Mouse (Mus musculus) lung, postnatal 10 days (tissue): Measurements from ENCODE around the gene Copz1.
"Not testable (repeated sequence)": the region's sequence is repeated elsewhere in the genome, so short reads cannot be mapped to it uniquely, and the experiment has no call there.

Source experiments
- DNase-seq: peaks from one replicate; pipeline ENCODE4 v3.0.0; 2021

Copz1 gene

GRCm38 (mm10) chr15:103253352-103253751, 19.2 kb upstream of the Copz1 start:
- no peak for DNase-seq

GRCm38 (mm10) chr15:103255169-103255568, 17.3 kb upstream of the Copz1 start:
- DNase-seq = peak; percentile 71

- DNase-seq = no peak
Measured at GRCm38 (mm10) chr15:103256210-103256986, 16.1 kb upstream of the Copz1 start.

- DNase-seq = peak; percentile 89
Measured at GRCm38 (mm10) chr15:103257790-103258728, 14.5 kb upstream of the Copz1 start, which contains the start of gene Nfe2. Gene Nfe2, minus strand, starts transcription at chr15:103258403.

- no peak for DNase-seq
Measured at GRCm38 (mm10) chr15:103259162-103259561, 13.4 kb upstream of the Copz1 start.

GRCm38 (mm10) chr15:103259989-103260388, 12.5 kb upstream of the Copz1 start:
- DNase-seq = no peak

- no peak for DNase-seq
Measured at GRCm38 (mm10) chr15:103264794-103265193, 7.7 kb upstream of the Copz1 start.

GRCm38 (mm10) chr15:103268903-103269302, 3.6 kb upstream of the Copz1 start:
- no peak for DNase-seq

GRCm38 (mm10) chr15:103275943-103276342, 3.4 kb downstream of the Copz1 start:
- not testable (repeated sequence) for DNase-seq

- DNase-seq = no peak
Measured at GRCm38 (mm10) chr15:103277949-103278348, 5.4 kb downstream of the Copz1 start.

GRCm38 (mm10) chr15:103279750-103280149, 7.2 kb downstream of the Copz1 start:
- peak; percentile 44 for DNase-seq

- DNase-seq = peak; percentile 69
Measured at GRCm38 (mm10) chr15:103280817-103281464, 8.4 kb downstream of the Copz1 start.

GRCm38 (mm10) chr15:103281465-103282205, 9.1 kb downstream of the Copz1 start:
- no peak for DNase-seq

GRCm38 (mm10) chr15:103284066-103284465, 11.6 kb downstream of the Copz1 start:
- peak; percentile 68 for DNase-seq

- DNase-seq = peak; percentile 38
Measured at GRCm38 (mm10) chr15:103284647-103285046, 12.1 kb downstream of the Copz1 start.

GRCm38 (mm10) chr15:103285778-103286417, 13.4 kb downstream of the Copz1 start:
- DNase-seq = peak; percentile 83

- no peak for DNase-seq
Measured at GRCm38 (mm10) chr15:103289600-103289999, 17.1 kb downstream of the Copz1 start.

- no peak for DNase-seq
Measured at GRCm38 (mm10) chr15:103290417-103290816, 17.9 kb downstream of the Copz1 start.

- DNase-seq = no peak
Measured at GRCm38 (mm10) chr15:103290843-103291242, 18.3 kb downstream of the Copz1 start.

- DNase-seq = no peak
Measured at GRCm38 (mm10) chr15:103292673-103293345, 20.3 kb downstream of the Copz1 start.

GRCm38 (mm10) chr15:103293375-103293774, 20.9 kb downstream of the Copz1 start:
- DNase-seq = no peak
